Mouse (Mus musculus) ovary, postnatal 14 days (tissue): Measurements from ENCODE around the gene Erp27.
"Not testable (repeated sequence)": the region's sequence is repeated elsewhere in the genome, so short reads cannot be mapped to it uniquely, and the experiment has no call there.

Source experiments
- DNase-seq: peaks from one replicate; pipeline ENCODE4 v3.0.0; 2022; ENCODE audit warnings: low spot score

Gene Erp27

GRCm38 (mm10) chr6:136906937-136907293 is 15.1 kb downstream of the Erp27 start:
- no peak for DNase-seq

- DNase-seq: no peak
Observed at GRCm38 (mm10) chr6:136906283-136906936, 15.6 kb downstream of the Erp27 start.

- no peak for DNase-seq
Observed at GRCm38 (mm10) chr6:136903885-136904470, 18.0 kb downstream of the Erp27 start.

- DNase-seq: no peak
Observed at GRCm38 (mm10) chr6:136902527-136902926, 19.5 kb downstream of the Erp27 start.

GRCm38 (mm10) chr6:136901010-136901409 is 21.0 kb downstream of the Erp27 start:
- no peak for DNase-seq

- no peak for DNase-seq
Observed at GRCm38 (mm10) chr6:136900369-136901009, 21.5 kb downstream of the Erp27 start.

GRCm38 (mm10) chr6:136898954-136899353 is 23.0 kb downstream of the Erp27 start:
- no peak for DNase-seq

- DNase-seq: no peak
Observed at GRCm38 (mm10) chr6:136898222-136898621, 23.8 kb downstream of the Erp27 start.

- DNase-seq: no peak
Observed at GRCm38 (mm10) chr6:136897789-136898188, 24.2 kb downstream of the Erp27 start.

- no peak for DNase-seq
Observed at GRCm38 (mm10) chr6:136894532-136895339, 27.2 kb downstream of the Erp27 start.

GRCm38 (mm10) chr6:136892002-136892401 is 30.0 kb downstream of the Erp27 start:
- no peak for DNase-seq

GRCm38 (mm10) chr6:136889554-136889953 is 32.4 kb downstream of the Erp27 start:
- DNase-seq: no peak

- DNase-seq: no peak
Observed at GRCm38 (mm10) chr6:136889067-136889466, 32.9 kb downstream of the Erp27 start.

- DNase-seq: peak; percentile 26
Observed at GRCm38 (mm10) chr6:136887854-136888253, 34.1 kb downstream of the Erp27 start.

GRCm38 (mm10) chr6:136884766-136885165 is 37.2 kb downstream of the Erp27 start:
- DNase-seq: not testable (repeated sequence)

- DNase-seq: no peak
Observed at GRCm38 (mm10) chr6:136883961-136884360, 38.0 kb downstream of the Erp27 start.

GRCm38 (mm10) chr6:136883431-136883915 is 38.5 kb downstream of the Erp27 start:
- DNase-seq: no peak

- no peak for DNase-seq
Observed at GRCm38 (mm10) chr6:136881678-136882077, 40.3 kb downstream of the Erp27 start.

GRCm38 (mm10) chr6:136875670-136876069 is 46.3 kb downstream of the Erp27 start, which contains the start of gene Mgp:
Mgp (minus strand) TSS chr6:136875823.
- peak; percentile 46 for DNase-seq

- DNase-seq: no peak
Observed at GRCm38 (mm10) chr6:136874599-136874998, 47.4 kb downstream of the Erp27 start.

- DNase-seq: no peak
Observed at GRCm38 (mm10) chr6:136868921-136869320, 53.1 kb downstream of the Erp27 start.

GRCm38 (mm10) chr6:136866150-136866549 is 55.8 kb downstream of the Erp27 start:
- DNase-seq: no peak
